Mouse (Mus musculus): ENCODE measurements around the gene Slc38a4.

DNA sequence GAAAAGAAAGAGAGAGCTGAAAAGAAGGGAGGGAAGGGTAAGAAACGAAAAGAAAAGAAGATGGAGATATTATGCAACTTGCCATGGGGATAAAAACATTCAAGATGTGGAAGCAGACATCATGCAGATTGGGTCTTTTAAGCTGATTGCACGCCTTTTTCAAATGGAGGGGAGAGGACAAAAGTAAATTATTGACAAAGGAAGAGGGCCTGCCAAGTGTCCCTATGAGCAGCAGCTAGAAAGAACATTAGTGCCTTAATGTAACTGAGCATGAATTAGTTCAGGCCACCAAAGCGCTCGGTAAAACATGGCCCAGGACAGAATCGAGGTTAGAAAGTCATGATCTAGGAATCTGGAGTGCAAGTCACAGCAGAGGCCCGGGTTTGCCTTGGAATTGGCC lies 35.5 kb downstream of the Slc38a4 start:
- TF ChIP-seq TAL1 (IDR thresholded peaks at IDR 0.05; ENCODE audit: low read length), result no peak
- no peak for TF ChIP-seq GATA1 (IDR thresholded peaks at IDR 0.05; ENCODE audit: low read length)
